Mouse (Mus musculus) embryonic fibroblast, embryonic 13.5 days (primary cell): ENCODE results near the gene Abcc8. TPM values are rescaled to one million over a fixed set of nuclear protein-coding genes. Genes with fewer than 3 reads are reported as not detected.

ENCODE experiments used
- H3K27ac ChIP-seq: 2 replicates; pipeline ENCODE4 v1.5.1; 2012; ENCODE audit warnings: low read length, control low read depth, inconsistent platforms; ENCODE audit not compliant: insufficient read depth
- H3K4me1 ChIP-seq: 2 replicates; pipeline ENCODE4 v1.6.1; 2011; ENCODE audit warnings: low read length; ENCODE audit not compliant: control insufficient read depth, insufficient read depth
- H3K4me3 ChIP-seq: 2 replicates; pipeline ENCODE4 v1.5.1; 2011; ENCODE audit warnings: mild to moderate bottlenecking, control low read depth, low read length; ENCODE audit not compliant: insufficient read depth
- CTCF ChIP-seq: IDR thresholded peaks from 2 replicates; pipeline ENCODE4 v1.5.1; 2011; ENCODE audit warnings: mild to moderate bottlenecking, control low read depth, low read length, moderate library complexity, borderline replicate concordance; ENCODE audit not compliant: insufficient read depth
- POLR2A ChIP-seq: IDR thresholded peaks from 2 replicates; pipeline ENCODE4 v1.6.1; 2011; ENCODE audit warnings: low read depth, mild to moderate bottlenecking, control low read depth, low read length, moderate library complexity
- polyA plus RNA-seq: library from polyadenylated mRNA; stranded (reverse); fragments of >200 nt; gene quantifications from 2 replicates; pipeline ENCODE4 v1.2.4, GENCODE M21; 2011; ENCODE audit warnings: low read depth; ENCODE audit not compliant: missing spikeins, insufficient read length

The Abcc8 gene
- polyA plus RNA-seq, 1 experiment: not detected

GRCm38 (mm10) chr7:46098221-46098918 is 81.5 kb downstream of the Abcc8 start:
- Histone ChIP-seq H3K4me3 (no peak overlapping the region), H3K27ac (no peak overlapping the region)
- TF ChIP-seq POLR2A (no peak), CTCF (no peak)

GRCm38 (mm10) chr7:46097319-46097783 is 82.5 kb downstream of the Abcc8 start:
- H3K4me3 ChIP-seq: no peak overlapping the region
- no peak overlapping the region for H3K27ac ChIP-seq
- TF ChIP-seq POLR2A (no peak), CTCF (no peak)
- H3K4me1 ChIP-seq: no peaks in the 10 kb centered on the region

More at GRCm38 (mm10) chr7:46098221-46098918, 81.5 kb downstream of the Abcc8 start:
- H3K4me1 ChIP-seq: no peaks in the 10 kb centered on the region

GRCm38 (mm10) chr7:46096136-46096535 is 83.7 kb downstream of the Abcc8 start:
- Histone ChIP-seq H3K4me1 (no peaks in the 10 kb centered on the region), H3K4me3 (no peak overlapping the region), H3K27ac (no peak overlapping the region)
- TF ChIP-seq POLR2A (no peak), CTCF (peak; percentile 61)

GRCm38 (mm10) chr7:46092803-46093202 is 87.0 kb downstream of the Abcc8 start:
- Histone ChIP-seq H3K4me1 (no peaks in the 10 kb centered on the region), H3K27ac (no peak overlapping the region), H3K4me3 (no peak overlapping the region)
- TF ChIP-seq POLR2A (no peak), CTCF (no peak)

GRCm38 (mm10) chr7:46088241-46088640 is 91.6 kb downstream of the Abcc8 start:
- no peak for TF ChIP-seq POLR2A
- TF ChIP-seq CTCF: no peak
- no peak overlapping the region for H3K4me3 ChIP-seq
- no peak overlapping the region for H3K27ac ChIP-seq
- H3K4me1 ChIP-seq: no peaks in the 10 kb centered on the region

DNA sequence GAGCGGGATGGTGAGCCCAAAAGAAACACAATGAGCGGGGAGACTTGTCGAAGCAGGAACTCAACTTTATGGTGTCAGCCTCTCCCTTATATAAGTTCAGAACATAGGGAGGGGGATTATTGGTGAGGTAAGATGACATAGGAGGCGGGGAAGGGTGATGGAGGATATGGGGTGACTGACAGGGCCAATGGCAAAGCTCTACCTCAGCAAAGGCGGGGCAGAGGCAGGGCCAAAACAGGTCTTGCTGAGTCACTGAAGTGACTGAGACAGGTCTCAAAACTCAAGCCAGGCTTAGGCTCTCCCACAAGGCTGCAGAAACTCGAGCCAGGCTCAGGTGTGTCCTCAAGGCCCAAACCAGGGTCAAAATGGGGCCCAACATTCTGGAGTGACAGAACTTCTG is 93.5 kb downstream of the Abcc8 start:
- Histone ChIP-seq H3K27ac (no peak overlapping the region), H3K4me3 (no peak overlapping the region), H3K4me1 (no peaks in the 10 kb centered on the region)
- no peak for TF ChIP-seq POLR2A

- H3K4me3 ChIP-seq: no peak overlapping the region
- H3K27ac ChIP-seq: no peak overlapping the region
- no peaks in the 10 kb centered on the region for H3K4me1 ChIP-seq
- TF ChIP-seq POLR2A (no peak), CTCF (no peak)
Observed at GRCm38 (mm10) chr7:46084839-46085513, 94.9 kb downstream of the Abcc8 start.

DNA sequence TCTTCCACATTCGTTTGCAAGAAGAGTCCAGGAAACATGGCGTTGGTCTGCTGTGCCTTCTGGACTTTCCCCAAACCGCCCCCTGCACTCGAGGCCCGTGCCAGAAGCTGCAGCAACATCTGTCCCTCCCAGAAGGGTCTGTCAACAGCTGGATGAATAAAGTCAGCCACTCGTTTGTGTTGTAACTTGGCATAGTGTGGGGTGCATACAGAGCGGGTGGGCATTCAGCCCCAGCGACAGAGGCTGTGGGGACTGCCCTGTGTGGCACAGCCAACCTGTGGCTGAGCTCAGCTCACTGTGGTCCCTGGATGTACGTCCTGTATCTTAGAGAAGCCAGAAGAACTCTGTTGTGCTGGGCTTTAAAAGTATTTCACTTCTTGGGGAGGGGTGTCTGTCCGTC is 95.8 kb downstream of the Abcc8 start:
- TF ChIP-seq CTCF (no peak), POLR2A (no peak)
- Histone ChIP-seq H3K4me1 (no peaks in the 10 kb centered on the region), H3K27ac (no peak overlapping the region), H3K4me3 (no peak overlapping the region)

- no peak overlapping the region for H3K4me3 ChIP-seq
- H3K27ac ChIP-seq: no peak overlapping the region
- TF ChIP-seq CTCF (no peak), POLR2A (no peak)
Observed at GRCm38 (mm10) chr7:46077675-46078074, 102.2 kb downstream of the Abcc8 start.

DNA sequence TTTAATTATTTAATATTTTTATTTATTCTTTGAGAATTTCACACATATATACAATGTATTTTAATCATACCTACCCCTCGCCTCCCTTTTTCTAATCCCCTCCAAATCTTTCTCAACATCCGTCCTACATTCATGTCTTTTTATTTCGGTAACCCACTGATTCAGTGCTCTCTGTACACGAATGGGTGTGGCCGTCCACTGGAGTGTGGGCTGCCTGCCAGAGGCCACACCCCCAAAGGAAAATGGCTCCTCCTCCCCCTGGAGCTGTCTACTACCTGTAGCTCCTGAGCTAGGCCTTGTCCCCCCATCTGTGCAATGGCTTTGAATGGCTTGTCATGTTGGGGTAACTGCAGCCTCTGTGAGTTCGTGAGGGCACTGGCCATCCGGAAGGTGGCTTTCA is 103.0 kb downstream of the Abcc8 start:
- TF ChIP-seq CTCF: no peak
- TF ChIP-seq POLR2A: no peak
- Histone ChIP-seq H3K4me3 (no peak overlapping the region), H3K27ac (no peak overlapping the region), H3K4me1 (no peaks in the 10 kb centered on the region)

More at GRCm38 (mm10) chr7:46077675-46078074, 102.2 kb downstream of the Abcc8 start:
- H3K4me1 ChIP-seq: no peaks in the 10 kb centered on the region

DNA sequence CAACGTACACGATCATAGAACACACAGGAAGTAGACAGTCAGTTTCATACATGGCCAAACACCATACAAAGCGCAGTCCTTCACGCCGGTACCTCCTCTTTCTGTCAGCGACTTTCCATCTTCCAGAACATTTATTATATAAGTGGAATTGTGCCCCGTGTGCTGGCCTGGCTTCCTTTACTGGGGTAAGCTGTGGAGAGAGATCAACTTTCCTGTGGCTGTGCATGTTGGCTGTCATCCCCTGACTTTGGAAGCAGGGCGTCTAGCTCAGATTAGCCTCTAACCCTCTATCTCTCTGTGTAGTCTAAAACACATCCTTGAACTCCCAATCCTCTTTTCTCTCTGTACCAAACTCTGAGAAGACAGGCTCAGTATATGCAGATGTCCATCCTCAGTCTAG is 111.0 kb downstream of the Abcc8 start:
- H3K4me1 ChIP-seq: no peaks in the 10 kb centered on the region
- H3K4me3 ChIP-seq: no peak overlapping the region
- no peak for TF ChIP-seq CTCF
- TF ChIP-seq POLR2A: no peak
- H3K27ac ChIP-seq: no peak overlapping the region
